Mouse (Mus musculus) forebrain, embryonic 11.5 days (tissue): ENCODE measurements around the gene Zfp598. TPM values are rescaled to one million over a fixed set of nuclear protein-coding genes. Genes with fewer than 3 reads are reported as not detected.

Source experiments
- ATAC-seq: fragments of 200-750 bp; cut with Nextera tagmentation; replicated peaks from 2 replicates; pipeline ENCODE4 v1.8.0; 2017; ENCODE audit warnings: moderate TSS enrichment; ENCODE audit not compliant: low FRiP score
- DNase-seq: peaks from one replicate; pipeline ENCODE4 v3.0.0-alpha.2; 2017; ENCODE audit warnings: low spot score
- H3K27ac ChIP-seq: fragments of 300-500 bp; sonication (generic); 2 replicates; pipeline ENCODE4 v1.5.1; 2014; ENCODE audit warnings: low read depth, low read length
- H3K27me3 ChIP-seq: fragments of 300-500 bp; sonication (generic); 2 replicates; pipeline ENCODE4 v1.6.1; 2014; ENCODE audit warnings: mild to moderate bottlenecking, low read length, mixed read lengths; ENCODE audit not compliant: control insufficient read depth, insufficient read depth
- H3K36me3 ChIP-seq: fragments of 300-500 bp; sonication (generic); 2 replicates; pipeline ENCODE4 v1.6.1; 2014; ENCODE audit warnings: mild to moderate bottlenecking, low read length, moderate library complexity, mixed read lengths; ENCODE audit not compliant: control insufficient read depth, insufficient read depth
- H3K4me1 ChIP-seq: fragments of 300-500 bp; sonication (generic); replicated peaks from 2 replicates; pipeline ENCODE4 v1.6.1; 2014; ENCODE audit warnings: low read length, mixed read lengths; ENCODE audit not compliant: control insufficient read depth, insufficient read depth
- H3K4me2 ChIP-seq: fragments of 300-500 bp; sonication (generic); 2 replicates; pipeline ENCODE4 v1.6.1; 2014; ENCODE audit warnings: low read depth, mild to moderate bottlenecking, low read length, moderate library complexity, mixed read lengths; ENCODE audit not compliant: severe bottlenecking
- H3K4me3 ChIP-seq: fragments of 300-500 bp; sonication (generic); 2 replicates; pipeline ENCODE4 v1.5.1; 2014; ENCODE audit warnings: low read depth, low read length
- H3K9ac ChIP-seq: fragments of 300-500 bp; sonication (generic); 2 replicates; pipeline ENCODE4 v1.6.1; 2014; ENCODE audit warnings: low read length
- H3K9me3 ChIP-seq: fragments of 300-500 bp; sonication (generic); 2 replicates; pipeline ENCODE4 v1.6.1; 2016; ENCODE audit warnings: low read length, mixed read lengths; ENCODE audit not compliant: control insufficient read depth
- WGBS: fragments of 180-500 bp; shearing (Covaris S2); extraction: QIAGEN DNeasy Blood & Tissue Kit; methylation state at CpG from one replicate; pipeline ENCODE4 v1.1.7; 2014; 5-methylcytosine and 5-hydroxymethylcytosine counted together
- polyA plus RNA-seq: library from polyadenylated mRNA; unstranded; fragments of >200 nt; fragmentation: Nextera tagmentation; extraction: Ambion mirVana; gene quantifications from 2 replicates; pipeline ENCODE4 v1.2.1, GENCODE M21; 2014

Gene Zfp598
- polyA plus RNA-seq, 1 experiment from 2014 or later = 37.6 TPM

GRCm38 (mm10) chr17:24687146-24687595, 17.7 kb downstream of the Zfp598 start:
- H3K27me3 ChIP-seq = peaks cover 32% of the 10 kb centered on the region
- ATAC-seq = peak; percentile 59
- H3K9ac ChIP-seq = peak overlapping the region; percentile 43; the same call in 1 of the 2 replicates

GRCm38 (mm10) chr17:24687599-24687998, 18.1 kb downstream of the Zfp598 start:
- Histone ChIP-seq H3K4me3 (peak overlapping the region; percentile 22; the same call in 1 of the 2 replicates), H3K9ac (peak overlapping the region; percentile 43; the same call in 1 of the 2 replicates), H3K9me3 (no peaks in the 10 kb centered on the region), H3K27me3 (peaks cover 32% of the 10 kb centered on the region), H3K36me3 (no peaks in the 10 kb centered on the region), H3K27ac (no peak overlapping the region), H3K4me1 (0 out of 2 replicates have a peak, but pooled peaks cover 7% of the 10 kb centered on the region), H3K4me2 (peak overlapping the region; percentile 44)
- WGBS = 21% methylated on average over 23 of the region's 23 CpGs
- ATAC-seq (no peak), DNase-seq (no peak)

More at GRCm38 (mm10) chr17:24687146-24687595, 17.7 kb downstream of the Zfp598 start:
- peak overlapping the region; percentile 44 for H3K4me2 ChIP-seq
- DNase-seq = peak; percentile 74
- H3K4me1 ChIP-seq = 0 out of 2 replicates have a peak, but pooled peaks cover 7% of the 10 kb centered on the region
- H3K4me3 ChIP-seq = peak overlapping the region; percentile 22; the same call in 1 of the 2 replicates
- H3K27ac ChIP-seq = no peak overlapping the region
- no peaks in the 10 kb centered on the region for H3K36me3 ChIP-seq
- no peaks in the 10 kb centered on the region for H3K9me3 ChIP-seq
- WGBS = 1% methylated on average over 24 of the region's 25 CpGs

GRCm38 (mm10) chr17:24689251-24690081, 20.0 kb downstream of the Zfp598 start, which contains the start of gene Syngr3:
TSS of gene Syngr3 (minus strand) at chr17:24689955.
- H3K4me1 ChIP-seq = 0 out of 2 replicates have a peak, but pooled peaks cover 7% of the 10 kb centered on the region
- H3K36me3 ChIP-seq = no peaks in the 10 kb centered on the region
- H3K9me3 ChIP-seq = no peaks in the 10 kb centered on the region
- peak within 1 kb of the TSS; percentile 65 for H3K4me3 ChIP-seq
- peak within 1 kb of the TSS; percentile 65 for H3K4me2 ChIP-seq
- 1% methylated on average over 51 of the region's 55 CpGs for WGBS
- peak within 1 kb of the TSS; percentile 69 for H3K9ac ChIP-seq
- H3K27ac ChIP-seq = no peak within 1 kb of the TSS
- peak; percentile 71 for DNase-seq
- peak; percentile 38; the same call in 1 of the 2 replicates for ATAC-seq
- H3K27me3 ChIP-seq = peaks cover 32% of the 10 kb centered on the region

GRCm38 (mm10) chr17:24692385-24692784, 22.9 kb downstream of the Zfp598 start:
- Histone ChIP-seq H3K9me3 (no peaks in the 10 kb centered on the region), H3K36me3 (no peaks in the 10 kb centered on the region), H3K27me3 (peaks cover 28% of the 10 kb centered on the region), H3K9ac (no peak overlapping the region), H3K4me2 (no peak overlapping the region), H3K4me3 (no peak overlapping the region), H3K4me1 (peaks cover 12% of the 10 kb centered on the region; the same call in 1 of the 2 replicates), H3K27ac (no peak overlapping the region)
- WGBS = 93% methylated on average over 5 of the region's 5 CpGs
- no peak for ATAC-seq
- DNase-seq = peak; percentile 24

GRCm38 (mm10) chr17:24695326-24696010, 26.0 kb downstream of the Zfp598 start:
- no peaks in the 10 kb centered on the region for H3K9me3 ChIP-seq
- H3K9ac ChIP-seq = peak overlapping the region; percentile 94
- peaks cover 3% of the 10 kb centered on the region; the same call in 1 of the 2 replicates for H3K36me3 ChIP-seq
- H3K27ac ChIP-seq = peak overlapping the region; percentile 71
- H3K4me1 ChIP-seq = peaks cover 10% of the 10 kb centered on the region
- ATAC-seq = peak; percentile 57
- H3K4me2 ChIP-seq = peak overlapping the region; percentile 70
- WGBS = 6% methylated on average over 51 of the region's 51 CpGs
- H3K27me3 ChIP-seq = peaks cover 6% of the 10 kb centered on the region; the same call in 1 of the 2 replicates
- no peak for DNase-seq
- peak overlapping the region; percentile 80 for H3K4me3 ChIP-seq

- H3K36me3 ChIP-seq = peaks cover 6% of the 10 kb centered on the region; the same call in 1 of the 2 replicates
- ATAC-seq (peak; percentile 95), DNase-seq (peak; percentile 95)
- 0 out of 2 replicates have a peak, but pooled peaks cover under 1% of the 10 kb centered on the region for H3K27me3 ChIP-seq
- peaks cover 10% of the 10 kb centered on the region for H3K4me1 ChIP-seq
- H3K27ac ChIP-seq = peak within 1 kb of the TSS; percentile 71
- H3K9ac ChIP-seq = peak within 1 kb of the TSS; percentile 94
- no peaks in the 10 kb centered on the region for H3K9me3 ChIP-seq
- under 1% methylated on average over 75 of the region's 76 CpGs for WGBS
- H3K4me2 ChIP-seq = peak within 1 kb of the TSS; percentile 70
- H3K4me3 ChIP-seq = peak within 1 kb of the TSS; percentile 80
Measured at GRCm38 (mm10) chr17:24696011-24696697, 26.7 kb downstream of the Zfp598 start, which contains the start of the genes Gfer and Noxo1. TSS of gene Gfer (minus strand) at chr17:24696156. TSS of gene Noxo1 (plus strand) at chr17:24696234.

GRCm38 (mm10) chr17:24697985-24698384, 28.5 kb downstream of the Zfp598 start:
- Histone ChIP-seq H3K9ac (no peak overlapping the region), H3K4me1 (peaks cover 10% of the 10 kb centered on the region), H3K9me3 (no peaks in the 10 kb centered on the region), H3K4me2 (no peak overlapping the region), H3K4me3 (no peak overlapping the region), H3K27me3 (no peaks in the 10 kb centered on the region), H3K36me3 (peaks cover 9% of the 10 kb centered on the region; the same call in 1 of the 2 replicates), H3K27ac (no peak overlapping the region)
- WGBS = 15% methylated on average over 5 of the region's 5 CpGs
- DNase-seq (peak; percentile 41), ATAC-seq (no peak)
